ENCODE assay signal across 9 mouse cellular contexts in the genomic region with DNA sequence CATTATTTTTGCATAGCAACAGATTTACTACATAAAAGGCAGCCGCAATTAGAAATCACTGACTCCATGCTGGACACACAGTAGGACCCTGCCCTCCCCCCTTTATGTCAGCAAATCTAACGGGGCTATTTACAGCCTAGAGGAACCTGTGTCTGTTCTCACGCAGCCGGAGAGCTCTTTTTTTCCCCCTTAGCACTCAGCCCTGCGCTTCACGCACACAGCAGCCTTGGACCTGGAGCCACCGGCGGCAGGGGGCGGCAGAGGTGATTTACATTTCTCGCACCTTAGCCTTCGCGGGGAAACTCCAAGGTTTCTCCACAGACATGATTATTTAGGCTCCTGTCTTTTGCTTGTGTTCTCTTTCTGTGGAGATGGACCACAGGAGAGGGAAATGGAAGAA. TPM values are rescaled to one million over a fixed set of nuclear protein-coding genes. Genes with fewer than 3 reads are reported as not detected.
A peak's percentile ranks its signal among the peaks of the same experiment; 100 is the strongest.
DNase-seq lines count a peak whose midpoint lies in the region; ATAC-seq lines count a peak whose summit lies in the region.
"Had no signal": no experiment of that assay in that cellular context is flagged by ENCODE, and none has a peak within 500 bp of the region (broad histone marks: within the 10 kb centered on the region; RNA-seq: fewer than 3 reads in every experiment).

No protein-coding gene starts in this region.

- peak; percentile 13 for DNase-seq in left cerebral cortex, postnatal 4 days
- no peak for DNase-seq in left cerebral cortex, adult 18-20 months (ENCODE audit: low spot score in 2 of 2)
- DNase-seq in liver, embryonic 11.5 days (ENCODE audit: low spot score), result no peak
- no peak for DNase-seq in adrenal gland, adult 18-20 months (ENCODE audit: low spot score in 2 of 2)
- DNase-seq in urinary bladder, postnatal 36 days (ENCODE audit: low spot score in 2 of 2), result no peak

- peaks cover 12% of the 10 kb centered on the region for H3K4me1 ChIP-seq in forebrain, embryonic 15.5 days
- no peaks in the 10 kb centered on the region for H3K4me1 ChIP-seq in liver, embryonic 11.5 days (replicated peaks; ENCODE audit: control insufficient read depth, insufficient read depth, low read length)
- no peaks in the 10 kb centered on the region for H3K4me1 ChIP-seq in stomach, embryonic 15.5 days

- H3K4me2 ChIP-seq in forebrain, embryonic 15.5 days (replicated peaks), result peak overlapping the region; percentile 54
- peak overlapping the region; percentile 43 for H3K4me2 ChIP-seq in liver, embryonic 11.5 days
- H3K4me2 ChIP-seq in stomach, embryonic 15.5 days, result peak overlapping the region; percentile 62

- no peak overlapping the region for H3K27ac ChIP-seq in forebrain, embryonic 15.5 days (replicated peaks)
- no peak overlapping the region for H3K27ac ChIP-seq in liver, embryonic 11.5 days (ENCODE audit: low read depth, low read length)
- H3K27ac ChIP-seq in stomach, embryonic 15.5 days, result no peak overlapping the region

- WGBS in forebrain, embryonic 15.5 days, result 16% methylated on average over 12 of the region's 12 CpGs
- 17% methylated on average over 12 of the region's 12 CpGs for WGBS in liver, embryonic 11.5 days
- 8% methylated on average over 12 of the region's 12 CpGs for WGBS in stomach, embryonic 15.5 days

- no peaks in the 10 kb centered on the region for H3K27me3 ChIP-seq in forebrain, embryonic 15.5 days
- 0 out of 2 replicates have a peak, but pooled peaks cover 4% of the 10 kb centered on the region for H3K27me3 ChIP-seq in liver, embryonic 11.5 days (replicated peaks; ENCODE audit: control insufficient read depth, insufficient read depth, low read length)
- 0 out of 2 replicates have a peak, but pooled peaks cover 6% of the 10 kb centered on the region for H3K27me3 ChIP-seq in stomach, embryonic 15.5 days (replicated peaks)

- H3K4me3 ChIP-seq in forebrain, embryonic 15.5 days, result peak overlapping the region; percentile 42
- H3K4me3 ChIP-seq in liver, embryonic 11.5 days (ENCODE audit: low read depth, low read length), result peak overlapping the region; percentile 31
- H3K4me3 ChIP-seq in stomach, embryonic 15.5 days (replicated peaks), result peak overlapping the region; percentile 31

- intact Hi-C loops in left cerebral cortex, postnatal 4 days (cut with DNase I), result no loop called here

- H3K36me3 ChIP-seq in forebrain, embryonic 15.5 days, result no peaks in the 10 kb centered on the region
- H3K36me3 ChIP-seq in liver, embryonic 11.5 days (ENCODE audit: control insufficient read depth, insufficient read depth, low read length), result no peaks in the 10 kb centered on the region
- H3K36me3 ChIP-seq in stomach, embryonic 15.5 days, result no peaks in the 10 kb centered on the region

- ATAC-seq in forebrain, embryonic 15.5 days (replicated peaks), result peak; percentile 60
- no peak for ATAC-seq in liver, embryonic 11.5 days (replicated peaks; ENCODE audit: low FRiP score)
- ATAC-seq in stomach, embryonic 15.5 days (ENCODE audit: insufficient read depth, low FRiP score, low read depth), result no peak
- no peak for ATAC-seq in frontal cortex, adult (ENCODE audit: low TSS enrichment)

- H3K9ac ChIP-seq in forebrain, embryonic 15.5 days (replicated peaks), result peak overlapping the region; percentile 27; the same call in 1 of the 2 replicates
- H3K9ac ChIP-seq in liver, embryonic 11.5 days (ENCODE audit: low read depth, low read length), result no peak overlapping the region
- no peak overlapping the region for H3K9ac ChIP-seq in stomach, embryonic 15.5 days

- H3K9me3 ChIP-seq in forebrain, embryonic 15.5 days, result no peaks in the 10 kb centered on the region
- H3K9me3 ChIP-seq in liver, embryonic 11.5 days (ENCODE audit: control insufficient read depth, low read length), result no peaks in the 10 kb centered on the region
- no peaks in the 10 kb centered on the region for H3K9me3 ChIP-seq in stomach, embryonic 15.5 days

RNA-seq across cellular contexts. Expression of gene Arhgap36, which starts 17.1 kb away (rescaled TPM):
- total RNA-seq in left cerebral cortex, postnatal 4 days (2021), result 1 to 10 TPM; 1.6 to 2.4 TPM
- total RNA-seq in left cerebral cortex, adult 18-20 months (2021), result 1 to 10 TPM in 1 of 2 experiments, under 1 TPM in 1; 0.87 to 1.3 TPM
- polyA plus RNA-seq in forebrain, embryonic 15.5 days (2015; fragmentation: Nextera tagmentation; extraction: Ambion mirVana), result 0.84 and 1.3 TPM in 2 replicates
- polyA plus RNA-seq in liver, embryonic 11.5 days (2014; fragmentation: Nextera tagmentation; extraction: Ambion mirVana), result 8.5 and 11.1 TPM in 2 replicates
- 2.5 and 3.6 TPM in 2 replicates for polyA plus RNA-seq in stomach, embryonic 15.5 days (2015; fragmentation: Nextera tagmentation; extraction: Ambion mirVana)
- 1 to 10 TPM; 2.2 to 4.7 TPM for total RNA-seq in adrenal gland, adult 18-20 months (2021)
- polyA plus RNA-seq: small intestine, adult 2 months had no signal
